Mouse (Mus musculus): ENCODE results near the gene Gramd1b. TPM values are rescaled to one million over a fixed set of nuclear protein-coding genes. Genes with fewer than 3 reads are reported as not detected.

The Gramd1b gene
- 4.9 and 6.0 TPM in 2 replicates for polyA plus RNA-seq (2015; fragmentation: Nextera tagmentation; extraction: Ambion mirVana)

DNA sequence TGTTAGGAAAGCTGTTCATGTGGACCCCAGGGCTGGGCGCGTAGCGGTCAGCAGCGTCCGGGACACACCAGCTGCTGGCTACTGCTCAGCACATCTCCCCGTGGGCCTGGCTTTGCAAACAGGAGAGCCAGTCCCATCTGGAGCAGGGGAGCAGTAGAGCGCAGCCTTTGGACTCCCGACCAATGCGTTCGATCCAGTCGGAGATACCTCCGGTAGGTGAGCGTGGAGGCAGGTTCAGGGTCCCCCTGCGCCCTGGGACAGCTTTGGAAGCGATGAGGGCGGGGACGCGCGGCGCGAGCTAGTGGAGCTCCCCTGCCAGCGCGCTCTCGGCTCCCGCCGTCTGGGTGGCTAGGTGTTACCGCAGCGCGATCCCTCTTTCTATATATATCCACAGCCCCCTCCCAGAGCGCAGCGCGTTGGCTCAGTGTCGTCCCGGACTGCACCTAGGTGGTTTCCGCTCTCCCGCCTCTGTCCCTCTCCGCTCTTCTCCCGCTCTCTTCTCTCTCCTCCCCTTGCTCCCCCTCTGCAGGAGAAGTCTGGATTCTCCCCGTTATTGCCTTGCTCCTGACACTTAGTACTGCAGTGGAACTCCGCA lies at the start of gene Gramd1b:
TSS of gene Gramd1b (minus strand) at position 357 of the 595 bp plus-strand sequence.
- no peaks in the 10 kb centered on the region for H3K36me3 ChIP-seq (ENCODE audit: control insufficient read depth, insufficient read depth, low read length)
- peak within 1 kb of the TSS; percentile 49 for H3K4me3 ChIP-seq (ENCODE audit: low read length)
- H3K9ac ChIP-seq (ENCODE audit: low read depth, low read length), result peak within 1 kb of the TSS; percentile 34
- H3K4me2 ChIP-seq (ENCODE audit: low read depth, low read length), result peak within 1 kb of the TSS; percentile 80
- peaks cover 16% of the 10 kb centered on the region for H3K27me3 ChIP-seq (replicated peaks; ENCODE audit: control insufficient read depth, insufficient read depth, low read length)
- ATAC-seq, result peak; percentile 71
- H3K27ac ChIP-seq (ENCODE audit: low read length), result no peak within 1 kb of the TSS
- peaks cover 5% of the 10 kb centered on the region; the same call in 1 of the 2 replicates for H3K4me1 ChIP-seq (ENCODE audit: control insufficient read depth, insufficient read depth, low read length)
- no peaks in the 10 kb centered on the region for H3K9me3 ChIP-seq (ENCODE audit: control insufficient read depth, low read length)
- WGBS, result under 1% methylated on average over 40 of the region's 40 CpGs

DNA sequence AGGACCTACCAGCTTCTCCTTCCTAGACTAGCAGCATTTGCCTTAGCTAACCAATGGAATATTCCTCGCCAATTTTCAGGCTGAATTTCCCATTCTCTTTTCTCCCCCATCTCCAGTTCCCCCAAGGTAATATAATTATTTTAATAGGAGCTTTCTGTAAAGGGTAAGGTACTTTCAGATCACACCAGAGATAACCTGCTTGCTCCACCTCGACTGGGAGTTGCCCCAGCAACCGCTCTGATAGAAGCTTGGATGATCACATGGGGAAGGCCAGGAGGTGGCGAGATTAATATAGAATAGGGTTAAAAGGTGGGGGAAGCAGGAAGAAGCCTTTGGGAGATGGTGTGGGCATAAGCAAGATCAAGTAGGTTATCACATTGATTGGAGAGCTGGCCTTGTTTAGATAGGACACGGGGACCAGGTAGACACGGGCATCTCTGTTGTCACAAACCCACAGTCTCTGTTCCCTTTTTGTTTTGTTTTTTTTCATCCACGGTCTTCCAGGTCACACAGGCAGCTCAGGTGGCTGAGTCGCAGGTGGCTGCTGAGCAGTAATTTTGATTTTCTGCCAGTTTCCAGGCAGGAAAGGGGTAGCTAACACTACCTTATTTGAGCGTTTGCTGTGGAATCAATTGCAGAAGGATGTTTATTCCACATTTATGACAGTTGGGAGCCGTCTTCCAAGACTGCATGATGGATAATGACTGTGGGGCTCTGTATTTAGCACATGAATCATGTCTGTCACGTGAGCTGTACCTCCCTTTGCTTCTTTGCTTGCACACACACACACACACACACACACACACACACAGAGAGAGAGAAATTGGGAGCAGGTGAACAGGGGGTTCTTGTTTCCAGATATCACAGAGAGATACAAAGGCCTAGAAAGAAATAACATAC lies 47.8 kb upstream of the Gramd1b start:
- H3K9me3 ChIP-seq (ENCODE audit: control insufficient read depth, low read length), result no peaks in the 10 kb centered on the region
- no peak for ATAC-seq
- H3K4me2 ChIP-seq (ENCODE audit: low read depth, low read length), result no peak overlapping the region
- 52% methylated on average over 11 of the region's 11 CpGs for WGBS
- H3K4me3 ChIP-seq (ENCODE audit: low read length), result no peak overlapping the region
- H3K4me1 ChIP-seq (ENCODE audit: control insufficient read depth, insufficient read depth, low read length), result 0 out of 2 replicates have a peak, but pooled peaks cover 3% of the 10 kb centered on the region
- H3K27me3 ChIP-seq (replicated peaks; ENCODE audit: control insufficient read depth, insufficient read depth, low read length), result no peaks in the 10 kb centered on the region
- no peak overlapping the region for H3K27ac ChIP-seq (ENCODE audit: low read length)
- H3K36me3 ChIP-seq (ENCODE audit: control insufficient read depth, insufficient read depth, low read length), result no peaks in the 10 kb centered on the region
- no peak overlapping the region for H3K9ac ChIP-seq (ENCODE audit: low read depth, low read length)

DNA sequence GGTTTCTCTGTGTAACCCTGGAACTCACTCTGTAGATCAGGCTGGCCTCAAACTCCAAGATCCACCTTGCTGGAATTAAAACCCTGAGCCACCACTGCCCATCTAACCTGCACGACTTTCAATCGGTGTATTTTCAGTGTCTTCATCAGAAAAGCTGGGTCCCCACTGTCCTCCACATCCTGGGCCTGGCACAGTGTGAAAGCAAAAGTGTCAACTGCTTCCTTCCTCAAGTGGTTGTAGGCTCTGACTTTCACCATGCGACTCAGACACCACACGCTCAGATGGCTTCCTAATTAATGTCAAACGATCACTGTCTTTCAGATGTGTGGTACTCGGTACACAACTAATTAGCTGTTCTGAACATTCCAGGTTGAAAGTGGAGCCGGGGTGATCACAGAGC lies 45.9 kb upstream of the Gramd1b start:
- Histone ChIP-seq H3K4me3 (ENCODE audit: low read length) (no peak overlapping the region), H3K9ac (ENCODE audit: low read depth, low read length) (no peak overlapping the region), H3K27me3 (replicated peaks; ENCODE audit: control insufficient read depth, insufficient read depth, low read length) (no peaks in the 10 kb centered on the region), H3K36me3 (ENCODE audit: control insufficient read depth, insufficient read depth, low read length) (no peaks in the 10 kb centered on the region), H3K9me3 (ENCODE audit: control insufficient read depth, low read length) (no peaks in the 10 kb centered on the region), H3K27ac (ENCODE audit: low read length) (no peak overlapping the region), H3K4me2 (ENCODE audit: low read depth, low read length) (no peak overlapping the region), H3K4me1 (ENCODE audit: control insufficient read depth, insufficient read depth, low read length) (0 out of 2 replicates have a peak, but pooled peaks cover 3% of the 10 kb centered on the region)
- no peak for ATAC-seq
- WGBS, result 85% methylated on average over 7 of the region's 7 CpGs

DNA sequence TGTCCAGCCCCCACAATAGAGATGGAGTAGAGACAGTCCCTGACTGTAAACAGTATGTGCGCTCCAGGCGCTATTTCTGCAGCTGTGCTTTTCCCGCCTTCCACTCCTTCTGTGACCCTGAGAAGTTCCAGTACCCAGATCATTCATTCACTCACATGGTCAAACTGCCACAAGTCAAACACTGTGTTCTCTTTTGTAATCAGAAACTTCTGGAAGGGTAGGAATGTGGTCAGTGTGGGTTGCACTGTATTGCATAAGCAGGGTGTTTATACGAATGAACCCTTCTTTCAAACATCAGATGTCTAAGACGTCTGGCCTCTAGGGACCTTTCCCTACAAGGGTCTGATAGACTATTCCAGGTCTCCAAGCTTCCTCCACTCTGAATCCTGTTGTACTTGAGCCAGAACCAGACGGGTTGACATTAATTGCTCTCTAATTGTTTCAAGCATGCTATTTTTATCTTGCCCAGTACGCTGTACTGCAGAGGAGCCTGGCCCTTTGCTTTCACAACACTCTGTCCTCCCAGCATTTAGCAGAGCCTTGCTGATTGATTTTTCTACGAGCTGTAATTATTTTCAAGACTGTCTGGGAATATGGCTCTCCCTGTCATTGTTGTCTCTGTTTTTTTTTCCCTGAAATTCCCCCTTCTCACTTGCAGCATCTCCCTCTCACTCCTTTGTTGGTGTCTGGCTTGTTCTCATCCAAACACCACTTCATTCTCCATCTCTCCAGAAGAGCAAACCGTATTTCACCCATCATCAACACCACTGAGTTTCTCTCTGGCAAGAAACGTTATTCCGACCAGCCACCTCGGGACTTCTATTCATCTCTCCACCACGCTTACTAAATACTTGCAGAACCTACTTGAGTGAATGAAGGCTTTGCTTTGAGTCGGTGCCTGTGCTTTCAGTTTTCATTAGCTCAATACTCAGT lies 44.1 kb upstream of the Gramd1b start:
- Histone ChIP-seq H3K27ac (ENCODE audit: low read length) (peak overlapping the region; percentile 23), H3K4me2 (ENCODE audit: low read depth, low read length) (no peak overlapping the region), H3K4me1 (ENCODE audit: control insufficient read depth, insufficient read depth, low read length) (0 out of 2 replicates have a peak, but pooled peaks cover 3% of the 10 kb centered on the region), H3K9ac (ENCODE audit: low read depth, low read length) (no peak overlapping the region), H3K36me3 (ENCODE audit: control insufficient read depth, insufficient read depth, low read length) (no peaks in the 10 kb centered on the region), H3K9me3 (ENCODE audit: control insufficient read depth, low read length) (no peaks in the 10 kb centered on the region), H3K4me3 (ENCODE audit: low read length) (no peak overlapping the region), H3K27me3 (replicated peaks; ENCODE audit: control insufficient read depth, insufficient read depth, low read length) (no peaks in the 10 kb centered on the region)
- peak; percentile 76 for ATAC-seq
- 36% methylated on average over 14 of the region's 14 CpGs for WGBS

DNA sequence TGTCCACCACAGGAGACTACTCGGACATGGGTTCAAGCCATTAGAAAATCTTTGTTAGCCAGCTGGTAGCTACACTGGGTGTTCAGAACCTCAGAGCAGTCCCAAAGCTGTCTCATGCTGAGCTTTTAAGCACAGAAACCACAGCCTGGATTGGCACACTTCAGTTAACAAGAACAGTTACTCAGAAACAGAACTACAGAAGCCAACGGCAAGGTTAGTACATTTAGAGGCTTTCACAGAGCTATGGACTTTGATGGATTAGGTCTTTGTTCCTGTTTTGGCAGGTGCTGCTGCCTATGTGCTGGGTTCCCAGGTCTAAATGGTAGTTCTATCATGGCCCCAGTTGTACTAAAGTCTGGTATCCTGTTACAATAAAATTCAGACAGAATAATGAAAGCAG lies 40.1 kb upstream of the Gramd1b start:
- no peaks in the 10 kb centered on the region for H3K36me3 ChIP-seq (ENCODE audit: control insufficient read depth, insufficient read depth, low read length)
- ATAC-seq, result no peak
- H3K9me3 ChIP-seq (ENCODE audit: control insufficient read depth, low read length), result no peaks in the 10 kb centered on the region
- H3K4me2 ChIP-seq (ENCODE audit: low read depth, low read length), result no peak overlapping the region
- H3K27me3 ChIP-seq (replicated peaks; ENCODE audit: control insufficient read depth, insufficient read depth, low read length), result no peaks in the 10 kb centered on the region
- 0 out of 2 replicates have a peak, but pooled peaks cover 3% of the 10 kb centered on the region for H3K4me1 ChIP-seq (ENCODE audit: control insufficient read depth, insufficient read depth, low read length)
- no peak overlapping the region for H3K4me3 ChIP-seq (ENCODE audit: low read length)
- H3K27ac ChIP-seq (ENCODE audit: low read length), result no peak overlapping the region
- H3K9ac ChIP-seq (ENCODE audit: low read depth, low read length), result no peak overlapping the region
- WGBS, result 69% methylated on average over 2 of the region's 2 CpGs

DNA sequence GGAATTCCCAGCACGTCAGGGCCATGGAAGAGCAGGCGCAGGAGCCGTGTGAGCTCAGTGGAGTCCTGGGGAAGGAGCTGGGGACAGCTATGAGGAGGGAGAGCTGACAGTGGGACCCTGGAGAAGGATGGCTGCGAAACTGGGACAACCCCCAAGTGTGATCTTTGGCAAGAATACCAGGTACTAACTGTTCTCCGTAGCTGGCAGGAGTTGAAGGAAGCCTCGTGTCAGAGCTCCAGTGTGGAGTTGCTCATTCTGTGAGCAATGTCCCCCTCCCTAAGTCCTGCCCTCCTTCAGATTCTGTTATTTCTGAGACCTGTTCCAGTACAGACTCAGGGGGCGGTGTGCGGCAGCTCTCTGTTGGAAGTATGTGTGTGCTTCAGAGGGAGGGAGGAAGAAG lies 36.9 kb upstream of the Gramd1b start:
- Histone ChIP-seq H3K27ac (ENCODE audit: low read length) (no peak overlapping the region), H3K9me3 (ENCODE audit: control insufficient read depth, low read length) (no peaks in the 10 kb centered on the region), H3K27me3 (replicated peaks; ENCODE audit: control insufficient read depth, insufficient read depth, low read length) (no peaks in the 10 kb centered on the region), H3K4me3 (ENCODE audit: low read length) (no peak overlapping the region), H3K36me3 (ENCODE audit: control insufficient read depth, insufficient read depth, low read length) (no peaks in the 10 kb centered on the region), H3K4me2 (ENCODE audit: low read depth, low read length) (no peak overlapping the region), H3K9ac (ENCODE audit: low read depth, low read length) (no peak overlapping the region), H3K4me1 (ENCODE audit: control insufficient read depth, insufficient read depth, low read length) (no peaks in the 10 kb centered on the region)
- ATAC-seq, result no peak
- WGBS, result 67% methylated on average over 8 of the region's 8 CpGs

DNA sequence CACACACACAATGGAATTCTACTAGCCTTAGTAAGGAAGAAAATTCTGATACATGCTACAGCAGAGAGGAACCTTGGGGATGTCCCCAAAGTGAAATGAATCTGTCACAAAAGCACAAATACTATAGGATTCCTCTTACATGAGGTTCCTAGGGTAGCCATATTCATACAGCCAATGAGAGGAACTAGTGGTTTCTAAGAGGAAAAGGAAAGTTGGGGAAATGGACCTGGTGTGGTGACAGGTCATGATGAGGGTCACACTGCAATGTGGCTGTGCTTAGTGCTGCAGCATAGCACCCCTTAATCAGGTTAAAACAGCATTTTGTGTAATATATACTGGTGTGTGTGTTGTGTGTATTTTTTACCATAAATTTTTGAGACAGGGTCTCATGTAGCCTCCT lies 32.6 kb upstream of the Gramd1b start:
- ATAC-seq, result no peak
- no peak overlapping the region for H3K9ac ChIP-seq (ENCODE audit: low read depth, low read length)
- H3K4me3 ChIP-seq (ENCODE audit: low read length), result no peak overlapping the region
- H3K36me3 ChIP-seq (ENCODE audit: control insufficient read depth, insufficient read depth, low read length), result no peaks in the 10 kb centered on the region
- no peak overlapping the region for H3K27ac ChIP-seq (ENCODE audit: low read length)
- no peak overlapping the region for H3K4me2 ChIP-seq (ENCODE audit: low read depth, low read length)
- H3K9me3 ChIP-seq (ENCODE audit: control insufficient read depth, low read length), result no peaks in the 10 kb centered on the region
- H3K4me1 ChIP-seq (ENCODE audit: control insufficient read depth, insufficient read depth, low read length), result no peaks in the 10 kb centered on the region
- no peaks in the 10 kb centered on the region for H3K27me3 ChIP-seq (replicated peaks; ENCODE audit: control insufficient read depth, insufficient read depth, low read length)

DNA sequence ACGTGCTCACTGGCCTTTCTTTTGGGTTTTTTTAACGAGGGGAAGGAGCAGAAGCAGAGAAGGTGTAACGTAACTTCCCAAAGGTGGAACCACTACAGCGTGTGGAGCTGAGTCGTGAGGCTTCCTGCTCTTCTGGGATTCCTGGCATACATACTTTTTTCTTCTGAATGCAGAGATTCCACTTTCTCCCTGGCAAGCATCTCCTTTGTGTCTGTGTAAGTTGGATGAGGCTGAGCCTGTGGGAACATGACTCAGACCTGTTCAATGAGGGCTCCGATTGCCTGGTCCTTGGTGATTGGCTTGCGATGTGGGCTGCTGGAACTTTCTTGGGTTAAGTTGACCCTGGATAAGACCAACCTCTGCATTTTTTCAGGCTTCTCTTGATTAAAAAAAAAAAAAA lies 28.5 kb upstream of the Gramd1b start:
- no peak overlapping the region for H3K4me2 ChIP-seq (ENCODE audit: low read depth, low read length)
- no peaks in the 10 kb centered on the region for H3K27me3 ChIP-seq (replicated peaks; ENCODE audit: control insufficient read depth, insufficient read depth, low read length)
- no peaks in the 10 kb centered on the region for H3K9me3 ChIP-seq (ENCODE audit: control insufficient read depth, low read length)
- no peaks in the 10 kb centered on the region for H3K4me1 ChIP-seq (ENCODE audit: control insufficient read depth, insufficient read depth, low read length)
- H3K4me3 ChIP-seq (ENCODE audit: low read length), result no peak overlapping the region
- no peaks in the 10 kb centered on the region for H3K36me3 ChIP-seq (ENCODE audit: control insufficient read depth, insufficient read depth, low read length)
- H3K9ac ChIP-seq (ENCODE audit: low read depth, low read length), result no peak overlapping the region
- no peak for ATAC-seq
- 77% methylated on average over 7 of the region's 7 CpGs for WGBS
- no peak overlapping the region for H3K27ac ChIP-seq (ENCODE audit: low read length)

DNA sequence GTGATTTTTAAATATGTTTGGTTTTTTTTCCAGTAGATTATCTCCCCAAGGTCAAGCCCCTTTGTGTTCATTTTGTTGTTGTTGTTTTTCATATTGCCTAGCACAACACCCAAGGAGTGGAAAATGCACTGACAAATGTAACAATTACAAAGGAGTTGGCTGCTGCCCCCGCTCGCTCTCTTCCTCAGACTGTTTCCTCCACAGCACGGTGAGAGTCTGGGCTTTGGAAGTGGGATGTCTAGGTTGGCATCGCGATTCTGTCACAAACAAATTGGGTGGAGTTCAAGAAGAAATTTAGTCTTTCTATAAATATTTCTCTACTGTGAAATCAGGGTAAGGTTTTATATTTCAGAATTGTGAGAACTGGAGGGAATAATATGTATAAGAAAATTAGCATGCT lies 26.6 kb upstream of the Gramd1b start:
- H3K4me3 ChIP-seq (ENCODE audit: low read length), result no peak overlapping the region
- no peaks in the 10 kb centered on the region for H3K27me3 ChIP-seq (replicated peaks; ENCODE audit: control insufficient read depth, insufficient read depth, low read length)
- ATAC-seq, result no peak
- H3K4me2 ChIP-seq (ENCODE audit: low read depth, low read length), result no peak overlapping the region
- no peak overlapping the region for H3K9ac ChIP-seq (ENCODE audit: low read depth, low read length)
- no peaks in the 10 kb centered on the region for H3K9me3 ChIP-seq (ENCODE audit: control insufficient read depth, low read length)
- H3K36me3 ChIP-seq (ENCODE audit: control insufficient read depth, insufficient read depth, low read length), result no peaks in the 10 kb centered on the region
- no peaks in the 10 kb centered on the region for H3K4me1 ChIP-seq (ENCODE audit: control insufficient read depth, insufficient read depth, low read length)
- WGBS, result 91% methylated on average over 5 of the region's 5 CpGs
- no peak overlapping the region for H3K27ac ChIP-seq (ENCODE audit: low read length)
